Mouse (Mus musculus) liver, embryonic 16.5 days (tissue): Measurements from ENCODE around the gene Slc6a2. TPM values are rescaled to one million over a fixed set of nuclear protein-coding genes. Genes with fewer than 3 reads are reported as not detected.

Source experiments
- ATAC-seq: fragments of 200-750 bp; cut with Nextera tagmentation; 2 replicates; pipeline ENCODE4 v1.8.0; 2017; ENCODE audit warnings: low read depth, mild to moderate bottlenecking, moderate number of reproducible peaks, moderate library complexity
- H3K27ac ChIP-seq: fragments of 300-500 bp; sonication (generic); 2 replicates; pipeline ENCODE4 v1.5.1; 2014; ENCODE audit warnings: mild to moderate bottlenecking, low read length
- H3K27me3 ChIP-seq: fragments of 300-500 bp; sonication (generic); 2 replicates; pipeline ENCODE4 v1.6.1; 2014; ENCODE audit warnings: low read depth, low read length, mixed read lengths; ENCODE audit not compliant: control insufficient read depth, insufficient read depth
- H3K36me3 ChIP-seq: fragments of 300-500 bp; sonication (generic); 2 replicates; pipeline ENCODE4 v1.6.1; 2014; ENCODE audit warnings: mild to moderate bottlenecking; ENCODE audit not compliant: control insufficient read depth, insufficient read depth
- H3K4me1 ChIP-seq: fragments of 300-500 bp; sonication (generic); 2 replicates; pipeline ENCODE4 v1.6.1; 2014; ENCODE audit warnings: low read depth, low read length, mixed read lengths; ENCODE audit not compliant: control insufficient read depth
- H3K4me2 ChIP-seq: fragments of 300-500 bp; sonication (generic); 2 replicates; pipeline ENCODE4 v1.6.1; 2014; ENCODE audit warnings: low read depth, low read length, mixed read lengths
- H3K4me3 ChIP-seq: fragments of 300-500 bp; sonication (generic); 2 replicates; pipeline ENCODE4 v1.5.1; 2014; ENCODE audit warnings: low read depth, mild to moderate bottlenecking, low read length
- H3K9ac ChIP-seq: fragments of 300-500 bp; sonication (generic); 2 replicates; pipeline ENCODE4 v1.6.1; 2014; ENCODE audit warnings: low read depth, low read length
- H3K9me3 ChIP-seq: fragments of 300-500 bp; sonication (generic); replicated peaks from 2 replicates; pipeline ENCODE4 v1.6.1; 2016; ENCODE audit warnings: low read length; ENCODE audit not compliant: control insufficient read depth
- WGBS: fragments of 180-500 bp; shearing (Covaris S2); extraction: QIAGEN DNeasy Blood & Tissue Kit; methylation state at CpG from one replicate; pipeline ENCODE4 v1.1.7; 2014; ENCODE audit not compliant: insufficient replicate concordance; 5-methylcytosine and 5-hydroxymethylcytosine counted together
- polyA plus RNA-seq: library from polyadenylated mRNA; unstranded; fragments of >200 nt; fragmentation: Nextera tagmentation; extraction: Ambion mirVana; gene quantifications from 2 replicates; pipeline ENCODE4 v1.2.1, GENCODE M21; 2015

Gene Slc6a2
- polyA plus RNA-seq: not detected in 2 replicates

DNA sequence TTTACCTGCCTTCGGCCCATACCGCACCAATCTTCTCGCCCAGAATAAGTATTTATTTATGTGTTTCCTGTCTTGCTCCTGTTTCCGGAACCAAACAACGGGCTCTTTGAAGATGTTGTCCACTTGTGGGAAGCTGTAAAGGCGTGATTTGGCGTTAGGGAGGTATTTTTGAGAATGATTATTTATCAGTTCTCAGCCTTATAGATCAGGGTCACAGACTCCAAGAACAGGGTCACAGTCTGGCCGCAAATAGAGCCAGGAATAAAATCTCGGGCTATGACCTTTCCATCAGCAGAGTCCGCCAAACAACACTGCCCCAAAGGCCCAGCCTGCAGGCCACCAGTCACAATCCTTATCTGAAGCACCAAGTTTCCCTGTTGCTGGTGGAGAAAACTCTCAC lies at the start of gene Slc6a2:
TSS of gene Slc6a2 (plus strand) at position 301 of the 400 bp plus-strand sequence.
- 36% methylated on average over 10 of the region's 10 CpGs for WGBS
- Histone ChIP-seq H3K4me2 (no peak within 1 kb of the TSS), H3K9me3 (no peaks in the 10 kb centered on the region), H3K9ac (no peak within 1 kb of the TSS), H3K27me3 (peaks cover 36% of the 10 kb centered on the region), H3K27ac (no peak within 1 kb of the TSS), H3K4me3 (no peak within 1 kb of the TSS), H3K4me1 (no peaks in the 10 kb centered on the region), H3K36me3 (no peaks in the 10 kb centered on the region)
- ATAC-seq: no peak

- Histone ChIP-seq H3K9me3 (no peaks in the 10 kb centered on the region), H3K36me3 (no peaks in the 10 kb centered on the region), H3K4me2 (no peak overlapping the region), H3K27me3 (no peaks in the 10 kb centered on the region), H3K4me1 (no peaks in the 10 kb centered on the region), H3K9ac (no peak overlapping the region), H3K4me3 (no peak overlapping the region), H3K27ac (no peak overlapping the region)
- 57% methylated on average over 3 of the region's 3 CpGs for WGBS
- no peak for ATAC-seq
These were observed 48.4 kb upstream of the Slc6a2 start for GRCm38 (mm10) chr8:92911477-92911876.

- 70% methylated on average over 7 of the region's 7 CpGs for WGBS
- H3K4me1 ChIP-seq: no peaks in the 10 kb centered on the region
- no peak for ATAC-seq
- no peaks in the 10 kb centered on the region for H3K9me3 ChIP-seq
- no peak overlapping the region for H3K27ac ChIP-seq
- no peaks in the 10 kb centered on the region for H3K27me3 ChIP-seq
- no peaks in the 10 kb centered on the region for H3K36me3 ChIP-seq
- no peak overlapping the region for H3K9ac ChIP-seq
- H3K4me2 ChIP-seq: no peak overlapping the region
- H3K4me3 ChIP-seq: no peak overlapping the region
These were observed 46.5 kb upstream of the Slc6a2 start for GRCm38 (mm10) chr8:92913396-92913795.

DNA sequence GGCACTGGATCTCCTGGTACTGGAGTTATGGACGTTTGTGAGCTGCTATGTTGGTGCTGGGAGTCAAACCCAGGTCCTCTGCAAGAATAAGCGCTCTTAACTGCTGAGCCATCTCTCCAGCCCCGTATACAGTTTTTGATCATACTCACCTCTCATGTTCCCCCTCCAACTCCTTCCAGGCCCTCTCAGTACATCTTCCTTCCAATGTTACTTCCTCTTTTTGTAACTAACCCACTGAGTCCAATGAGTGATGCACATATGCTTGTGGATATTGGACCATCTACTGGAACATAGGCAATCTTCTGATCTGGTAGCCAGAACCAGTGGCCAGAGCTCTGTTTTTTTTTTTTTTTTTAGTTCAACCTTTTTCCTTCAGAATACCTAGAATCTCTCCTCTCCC lies 43.8 kb upstream of the Slc6a2 start:
- ATAC-seq: no peak
- Histone ChIP-seq H3K27me3 (no peaks in the 10 kb centered on the region), H3K4me3 (no peak overlapping the region), H3K27ac (no peak overlapping the region), H3K4me2 (no peak overlapping the region), H3K36me3 (no peaks in the 10 kb centered on the region), H3K9me3 (no peaks in the 10 kb centered on the region), H3K9ac (no peak overlapping the region), H3K4me1 (no peaks in the 10 kb centered on the region)
- WGBS: 47% methylated on average over 3 of the region's 3 CpGs

GRCm38 (mm10) chr8:92921768-92922167 lies 38.1 kb upstream of the Slc6a2 start:
- Histone ChIP-seq H3K4me3 (no peak overlapping the region), H3K4me1 (no peaks in the 10 kb centered on the region), H3K27me3 (no peaks in the 10 kb centered on the region), H3K4me2 (no peak overlapping the region), H3K9me3 (no peaks in the 10 kb centered on the region), H3K9ac (no peak overlapping the region), H3K27ac (no peak overlapping the region), H3K36me3 (no peaks in the 10 kb centered on the region)
- WGBS: 66% methylated on average over 3 of the region's 3 CpGs
- ATAC-seq: no peak

DNA sequence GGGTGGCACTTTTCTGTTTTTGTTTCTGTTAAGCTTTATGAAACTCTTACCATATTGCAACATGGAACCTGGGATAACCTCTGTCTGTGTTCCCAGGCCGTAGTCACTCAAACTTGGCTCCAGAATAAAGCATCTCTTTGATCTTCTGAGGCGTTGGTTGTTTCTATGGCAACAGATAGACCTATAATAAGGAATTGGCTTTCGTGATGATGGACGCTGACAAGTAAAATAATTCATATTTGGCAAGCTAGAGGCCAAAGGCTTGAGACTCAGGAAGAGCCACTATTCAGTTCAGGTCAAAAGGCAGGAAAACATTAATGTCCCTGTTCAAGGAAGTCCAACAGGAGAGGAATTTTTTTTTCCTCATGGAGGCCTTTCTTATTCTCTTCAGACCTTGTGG lies 30.9 kb upstream of the Slc6a2 start:
- WGBS: 52% methylated on average over 4 of the region's 4 CpGs
- Histone ChIP-seq H3K27me3 (no peaks in the 10 kb centered on the region), H3K4me2 (no peak overlapping the region), H3K27ac (no peak overlapping the region), H3K4me3 (no peak overlapping the region), H3K9me3 (no peaks in the 10 kb centered on the region), H3K36me3 (no peaks in the 10 kb centered on the region), H3K9ac (no peak overlapping the region), H3K4me1 (no peaks in the 10 kb centered on the region)
- ATAC-seq: no peak

DNA sequence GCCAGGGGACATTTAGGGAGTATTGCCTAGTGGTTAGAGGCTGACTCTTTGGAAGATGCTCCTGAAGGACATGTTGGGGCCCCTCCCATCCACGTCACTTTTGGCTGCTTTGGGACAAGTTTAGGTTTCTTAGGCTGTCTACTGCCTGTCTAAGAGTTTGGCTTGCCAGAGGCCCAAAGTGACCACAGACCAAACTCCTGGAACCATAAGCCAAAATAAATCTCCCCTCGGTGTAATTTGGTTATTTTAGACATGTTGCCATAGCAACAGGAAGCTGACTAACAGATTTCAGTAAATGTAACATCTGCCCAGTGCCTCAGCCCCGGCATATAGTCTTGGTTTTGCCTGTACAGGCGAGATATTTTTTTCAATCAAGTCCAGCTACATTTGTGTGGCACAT lies 21.8 kb upstream of the Slc6a2 start:
- H3K27ac ChIP-seq: no peak overlapping the region
- ATAC-seq: no peak
- H3K4me3 ChIP-seq: no peak overlapping the region
- no peak overlapping the region for H3K4me2 ChIP-seq
- 48% methylated on average over 4 of the region's 4 CpGs for WGBS
- H3K27me3 ChIP-seq: no peaks in the 10 kb centered on the region
- H3K9ac ChIP-seq: no peak overlapping the region
- H3K9me3 ChIP-seq: no peaks in the 10 kb centered on the region
- H3K4me1 ChIP-seq: no peaks in the 10 kb centered on the region
- no peaks in the 10 kb centered on the region for H3K36me3 ChIP-seq

DNA sequence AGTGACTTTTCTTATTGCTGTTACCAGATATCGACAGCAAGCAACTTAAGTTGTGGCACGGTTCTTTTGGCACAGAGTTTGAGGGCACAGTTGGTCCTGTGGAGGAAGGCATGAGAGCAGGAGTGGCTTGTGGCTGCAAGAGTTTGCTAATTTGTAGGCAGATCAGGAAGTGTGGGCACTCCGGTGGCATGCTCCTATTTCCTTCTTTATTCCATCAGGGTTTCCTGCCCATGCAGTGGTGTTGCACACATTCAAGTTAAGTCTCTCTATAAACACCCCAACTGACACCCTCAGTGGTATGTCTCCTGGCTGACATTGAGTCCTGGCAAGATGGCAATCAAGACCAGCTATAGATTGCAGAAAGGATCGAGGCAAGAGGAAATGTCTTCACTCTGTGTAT lies 10.8 kb upstream of the Slc6a2 start:
- H3K9ac ChIP-seq: no peak overlapping the region
- no peak overlapping the region for H3K27ac ChIP-seq
- H3K4me2 ChIP-seq: no peak overlapping the region
- no peaks in the 10 kb centered on the region for H3K27me3 ChIP-seq
- H3K4me1 ChIP-seq: no peaks in the 10 kb centered on the region
- H3K9me3 ChIP-seq: no peaks in the 10 kb centered on the region
- whole genome bisulfite sequencing: 34% methylated on average over 4 of the region's 4 CpGs
- ATAC-seq: no peak
- no peak overlapping the region for H3K4me3 ChIP-seq
- no peaks in the 10 kb centered on the region for H3K36me3 ChIP-seq

DNA sequence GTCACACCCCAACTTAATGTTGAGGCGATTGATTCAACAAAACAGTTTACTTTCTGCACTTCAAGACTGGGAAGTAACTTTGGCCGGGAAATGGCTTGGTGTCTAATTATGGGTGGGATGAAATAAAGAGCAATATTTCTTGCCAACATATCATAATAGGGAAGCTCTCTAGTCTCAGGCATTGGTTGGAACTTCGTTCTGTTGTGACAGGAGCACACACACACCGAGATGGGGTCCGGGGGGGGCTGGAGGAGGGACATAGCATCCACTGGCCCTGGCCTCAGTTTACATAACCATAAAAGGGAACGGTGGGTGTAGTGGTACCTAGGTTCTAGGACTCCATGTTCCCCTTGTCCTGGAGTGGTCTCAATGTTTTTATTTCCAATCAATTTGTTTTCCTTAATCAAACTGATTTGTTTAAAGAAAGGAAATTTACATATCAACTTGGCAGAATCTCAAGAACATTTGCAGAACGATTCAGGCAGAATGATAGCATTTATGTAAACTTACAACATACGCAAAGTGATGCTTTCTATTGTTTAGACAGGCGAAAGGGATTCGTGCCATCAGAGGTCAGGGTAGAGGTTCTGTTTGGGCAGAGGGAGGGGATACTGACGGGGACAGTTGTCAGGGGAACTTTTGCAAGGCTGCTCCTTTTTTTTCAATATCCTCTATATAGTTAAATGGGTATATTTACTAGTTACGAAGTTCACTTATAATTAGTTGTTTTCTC lies 9.1 kb upstream of the Slc6a2 start:
- 60% methylated on average over 12 of the region's 12 CpGs for WGBS
- no peak overlapping the region for H3K9ac ChIP-seq
- H3K4me1 ChIP-seq: no peaks in the 10 kb centered on the region
- no peak overlapping the region for H3K27ac ChIP-seq
- no peak for ATAC-seq
- no peak overlapping the region for H3K4me3 ChIP-seq
- no peaks in the 10 kb centered on the region for H3K27me3 ChIP-seq
- no peaks in the 10 kb centered on the region for H3K36me3 ChIP-seq
- no peaks in the 10 kb centered on the region for H3K9me3 ChIP-seq
- no peak overlapping the region for H3K4me2 ChIP-seq
